ENCODE assay signal across 9 mouse cellular contexts in genomic region chr19:10184096-10184495, GRCm38 (mm10). TPM values are rescaled to one million over a fixed set of nuclear protein-coding genes. Genes with fewer than 3 reads are reported as not detected.
DNase-seq lines count a peak whose midpoint lies in the region; ATAC-seq and TF ChIP-seq lines count a peak whose summit lies in the region.
"Had no signal": no experiment of that assay in that cellular context is flagged by ENCODE, and none has a peak within 500 bp of the region (broad histone marks: within the 10 kb centered on the region; RNA-seq: fewer than 3 reads in every experiment).

No protein-coding gene starts in this region.

- WGBS in heart, embryonic 11.5 days (ENCODE audit: insufficient replicate concordance), result 21% methylated on average over 12 of the region's 12 CpGs
- WGBS in embryonic facial prominence, embryonic 12.5 days, result 7% methylated on average over 12 of the region's 12 CpGs
- 7% methylated on average over 12 of the region's 12 CpGs for WGBS in kidney, embryonic 15.5 days
- WGBS in stomach, postnatal 0 days, result 6% methylated on average over 12 of the region's 12 CpGs

- H3K9me3 ChIP-seq in heart, embryonic 11.5 days (replicated peaks; ENCODE audit: control insufficient read depth, low read length), result no peaks in the 10 kb centered on the region
- H3K9me3 ChIP-seq in ES-E14 (ENCODE audit: control insufficient read depth, insufficient read depth, low read depth, low read length), result no peaks in the 10 kb centered on the region
- no peaks in the 10 kb centered on the region for H3K9me3 ChIP-seq in embryonic facial prominence, embryonic 12.5 days
- H3K9me3 ChIP-seq in kidney, embryonic 15.5 days (replicated peaks), result no peaks in the 10 kb centered on the region
- no peaks in the 10 kb centered on the region for H3K9me3 ChIP-seq in stomach, postnatal 0 days (ENCODE audit: control insufficient read depth, low read length)

- no peak for ATAC-seq in heart, embryonic 11.5 days (replicated peaks; ENCODE audit: insufficient number of reproducible peaks, low FRiP score, low TSS enrichment)
- ATAC-seq in embryonic facial prominence, embryonic 12.5 days (ENCODE audit: insufficient number of reproducible peaks, insufficient read depth, low FRiP score, low TSS enrichment), result peak; percentile 23; the same call in 1 of the 2 replicates
- peak; percentile 42; the same call in 1 of the 2 replicates for ATAC-seq in kidney, embryonic 15.5 days (replicated peaks; ENCODE audit: low FRiP score)
- ATAC-seq in stomach, postnatal 0 days (ENCODE audit: low FRiP score, low TSS enrichment), result peak; percentile 39

- intact Hi-C loops in heart, postnatal 25 days (cut with DNase I), result loop anchor here (5.0 kb wide), 2 partner anchors 82 to 282 kb away; partner anchors contain the start of gene Fads2

- peaks cover 15% of the 10 kb centered on the region for H3K4me1 ChIP-seq in heart, embryonic 11.5 days (ENCODE audit: control insufficient read depth, insufficient read depth, low read length)
- peaks cover 0 to 12% of the 10 kb centered on the region in 2 experiments; a peak in 2 of 4 replicates for H3K4me1 ChIP-seq in ES-E14 (ENCODE audit: control insufficient read depth in 2 of 2, insufficient read depth in 2 of 2, low read length in 2 of 2, poor library complexity in 1 of 2)
- H3K4me1 ChIP-seq in embryonic facial prominence, embryonic 12.5 days, result peaks cover 29% of the 10 kb centered on the region
- peaks cover 28% of the 10 kb centered on the region for H3K4me1 ChIP-seq in kidney, embryonic 15.5 days
- H3K4me1 ChIP-seq in stomach, postnatal 0 days (replicated peaks; ENCODE audit: control insufficient read depth, insufficient read depth), result peaks cover 2% of the 10 kb centered on the region; the same call in 1 of the 2 replicates

- H3K36me3 ChIP-seq in heart, embryonic 11.5 days (ENCODE audit: control insufficient read depth, insufficient read depth, low read length), result peaks cover 30% of the 10 kb centered on the region
- H3K36me3 ChIP-seq in ES-E14 (ENCODE audit: control insufficient read depth, insufficient read depth, low read length, poor library complexity, severe bottlenecking), result peaks cover 30% of the 10 kb centered on the region
- peaks cover 45% of the 10 kb centered on the region for H3K36me3 ChIP-seq in embryonic facial prominence, embryonic 12.5 days
- peaks cover 42% of the 10 kb centered on the region for H3K36me3 ChIP-seq in kidney, embryonic 15.5 days
- peaks cover 19% of the 10 kb centered on the region; the same call in 1 of the 2 replicates for H3K36me3 ChIP-seq in stomach, postnatal 0 days (ENCODE audit: control insufficient read depth, insufficient read depth, low read length)

- no peaks in the 10 kb centered on the region for H3K27me3 ChIP-seq in heart, embryonic 11.5 days (ENCODE audit: control insufficient read depth, insufficient read depth, low read length)
- H3K27me3 ChIP-seq in embryonic facial prominence, embryonic 12.5 days, result no peaks in the 10 kb centered on the region
- H3K27me3 ChIP-seq in kidney, embryonic 15.5 days, result no peaks in the 10 kb centered on the region
- H3K27me3 ChIP-seq in stomach, postnatal 0 days (ENCODE audit: control insufficient read depth, insufficient read depth, low read length), result no peaks in the 10 kb centered on the region

- H3K4me3 ChIP-seq in heart, embryonic 11.5 days (ENCODE audit: low read depth, low read length), result peak overlapping the region; percentile 77
- H3K4me3 ChIP-seq in ES-E14 (ENCODE audit: insufficient read depth in 1 of 2, low read depth in 1 of 2, low read length in 2 of 2, poor library complexity in 1 of 2, severe bottlenecking in 1 of 2), result peak overlapping the region; percentile 83 to 90
- peak overlapping the region; percentile 76 for H3K4me3 ChIP-seq in embryonic facial prominence, embryonic 12.5 days
- peak overlapping the region; percentile 80 for H3K4me3 ChIP-seq in kidney, embryonic 15.5 days (replicated peaks)
- H3K4me3 ChIP-seq in stomach, postnatal 0 days (ENCODE audit: low read depth, low read length), result peak overlapping the region; percentile 80

- DNase-seq in heart, postnatal 25 days (ENCODE audit: low spot score), result no peak
- no peak for DNase-seq in ES-E14 (ENCODE audit: low read depth, low spot score)
- DNase-seq in lung, postnatal 14 days, result peak; percentile 38
- DNase-seq in stomach, postnatal 0 days (ENCODE audit: low spot score), result peak; percentile 44
- no peak for DNase-seq in layer of hippocampus, postnatal 36 days

- H3K4me2 ChIP-seq in heart, embryonic 11.5 days, result peak overlapping the region; percentile 80
- peak overlapping the region; percentile 78 for H3K4me2 ChIP-seq in embryonic facial prominence, embryonic 12.5 days (replicated peaks)
- H3K4me2 ChIP-seq in kidney, embryonic 15.5 days, result peak overlapping the region; percentile 76
- H3K4me2 ChIP-seq in stomach, postnatal 0 days (replicated peaks; ENCODE audit: low read depth), result peak overlapping the region; percentile 78

- peak overlapping the region; percentile 80 for H3K27ac ChIP-seq in heart, embryonic 11.5 days (ENCODE audit: low read depth, low read length)
- H3K27ac ChIP-seq in ES-E14 (ENCODE audit: insufficient read depth, low read depth, low read length, poor library complexity, severe bottlenecking), result no peak overlapping the region
- H3K27ac ChIP-seq in embryonic facial prominence, embryonic 12.5 days, result peak overlapping the region; percentile 94
- H3K27ac ChIP-seq in kidney, embryonic 15.5 days, result peak overlapping the region; percentile 96
- H3K27ac ChIP-seq in stomach, postnatal 0 days (replicated peaks), result peak overlapping the region; percentile 92

- peak overlapping the region; percentile 86 for H3K9ac ChIP-seq in heart, embryonic 11.5 days (ENCODE audit: low read depth, low read length)
- H3K9ac ChIP-seq in ES-E14 (ENCODE audit: insufficient read depth, low read depth, low read length, poor library complexity, severe bottlenecking), result peak overlapping the region; percentile 87
- H3K9ac ChIP-seq in embryonic facial prominence, embryonic 12.5 days, result peak overlapping the region; percentile 90
- peak overlapping the region; percentile 89 for H3K9ac ChIP-seq in kidney, embryonic 15.5 days
- H3K9ac ChIP-seq in stomach, postnatal 0 days (ENCODE audit: low read length), result peak overlapping the region; percentile 76

- in situ Hi-C loops in ES-E14 (cut with MboI; ENCODE audit: low sequenced_read_pairs in 2 of 2, unreplicated experiment in 2 of 2), result no loop called here

- TF ChIP-seq EP300 in stomach, postnatal 0 days (optimal IDR thresholded peaks at IDR 0.05), result no peak

- TF ChIP-seq CTCF in stomach, postnatal 0 days (IDR thresholded peaks at IDR 0.05; ENCODE audit: low read depth), result no peak

TF ChIP-seq in ES-E14, 5 proteins besides CTCF, POLR2A, EP300 and RAD21:
- TF ChIP-seq ZC3H11A (IDR thresholded peaks at IDR 0.05; ENCODE audit: borderline replicate concordance, low read depth, low read length) (no peak), MAFK (IDR thresholded peaks at IDR 0.05; ENCODE audit: insufficient read depth, low read depth, low read length) (no peak), CHD2 (IDR thresholded peaks at IDR 0.05; ENCODE audit: low read depth, low read length) (no peak), ZNF384 (IDR thresholded peaks at IDR 0.05; ENCODE audit: low read depth, low read length) (no peak), HCFC1 (IDR thresholded peaks at IDR 0.05; ENCODE audit: borderline replicate concordance, insufficient read depth, low read length) (no peak)
TF ChIP-seq in ES-E14: peak in this region for 0.

RNA-seq across cellular contexts. Expression of gene Fads1, which starts 1.4 kb away (rescaled TPM):
- polyA plus RNA-seq in heart, embryonic 11.5 days (2014; fragmentation: Nextera tagmentation; extraction: Ambion mirVana), result 64.6 and 65.8 TPM in 2 replicates
- 10 to 100 TPM; 20.2 to 23.7 TPM for total RNA-seq in heart, postnatal 25 days (2021)
- 47.4 and 74.0 TPM in 2 replicates for total RNA-seq in ES-E14 (2012; rRNA removed)
- polyA plus RNA-seq in embryonic facial prominence, embryonic 12.5 days (2016; fragmentation: Nextera tagmentation; extraction: Ambion mirVana), result 139 and 144 TPM in 2 replicates
- polyA plus RNA-seq in kidney, embryonic 15.5 days (2015; fragmentation: Nextera tagmentation; extraction: Ambion mirVana), result 95.3 and 108 TPM in 2 replicates
- 36.3 TPM in 2 replicates for polyA plus RNA-seq in stomach, postnatal 0 days (2015; fragmentation: Nextera tagmentation; extraction: Ambion mirVana)
- total RNA-seq in layer of hippocampus, postnatal 36 days (2021), result 100 to 1,000 TPM; 180 to 187 TPM

RNA-seq across cellular contexts. Expression of gene Tmem258, which starts 19.7 kb away (rescaled TPM):
- polyA plus RNA-seq in heart, embryonic 11.5 days (2014; fragmentation: Nextera tagmentation; extraction: Ambion mirVana), result 412 and 418 TPM in 2 replicates
- 100 to 1,000 TPM; 172 to 178 TPM for total RNA-seq in heart, postnatal 25 days (2021)
- total RNA-seq in ES-E14 (2012; rRNA removed), result 440 and 455 TPM in 2 replicates
- polyA plus RNA-seq in embryonic facial prominence, embryonic 12.5 days (2016; fragmentation: Nextera tagmentation; extraction: Ambion mirVana), result 389 and 410 TPM in 2 replicates
- polyA plus RNA-seq in kidney, embryonic 15.5 days (2015; fragmentation: Nextera tagmentation; extraction: Ambion mirVana), result 477 and 511 TPM in 2 replicates
- 330 and 370 TPM in 2 replicates for polyA plus RNA-seq in stomach, postnatal 0 days (2015; fragmentation: Nextera tagmentation; extraction: Ambion mirVana)
- total RNA-seq in layer of hippocampus, postnatal 36 days (2021), result 10 to 100 TPM; 78.7 to 80.1 TPM

RNA-seq across cellular contexts. Expression of gene Fen1, which starts 19.9 kb away (rescaled TPM):
- polyA plus RNA-seq in heart, embryonic 11.5 days (2014; fragmentation: Nextera tagmentation; extraction: Ambion mirVana), result 59.3 and 70.9 TPM in 2 replicates
- 1 to 10 TPM; 4.5 to 4.7 TPM for total RNA-seq in heart, postnatal 25 days (2021)
- 110 and 113 TPM in 2 replicates for total RNA-seq in ES-E14 (2012; rRNA removed)
- polyA plus RNA-seq in embryonic facial prominence, embryonic 12.5 days (2016; fragmentation: Nextera tagmentation; extraction: Ambion mirVana), result 90.1 and 95.5 TPM in 2 replicates
- 109 and 111 TPM in 2 replicates for polyA plus RNA-seq in kidney, embryonic 15.5 days (2015; fragmentation: Nextera tagmentation; extraction: Ambion mirVana)
- polyA plus RNA-seq in stomach, postnatal 0 days (2015; fragmentation: Nextera tagmentation; extraction: Ambion mirVana), result 27.8 and 29.2 TPM in 2 replicates
- 10 to 100 TPM in 1 of 2 experiments, 1 to 10 TPM in 1; 8.8 to 10.1 TPM for total RNA-seq in layer of hippocampus, postnatal 36 days (2021)

RNA-seq across cellular contexts. Expression of gene Myrf, which starts 56.5 kb away (rescaled TPM):
- polyA plus RNA-seq in heart, embryonic 11.5 days (2014; fragmentation: Nextera tagmentation; extraction: Ambion mirVana), result 22.7 and 23.0 TPM in 2 replicates
- total RNA-seq in heart, postnatal 25 days (2021), result 1 to 10 TPM; 4.5 to 6.8 TPM
- total RNA-seq in ES-E14 (2012; rRNA removed), result 35.9 and 58.1 TPM in 2 replicates
- 1.9 and 2.5 TPM in 2 replicates for polyA plus RNA-seq in embryonic facial prominence, embryonic 12.5 days (2016; fragmentation: Nextera tagmentation; extraction: Ambion mirVana)
- 3.3 and 4.2 TPM in 2 replicates for polyA plus RNA-seq in kidney, embryonic 15.5 days (2015; fragmentation: Nextera tagmentation; extraction: Ambion mirVana)
- polyA plus RNA-seq in stomach, postnatal 0 days (2015; fragmentation: Nextera tagmentation; extraction: Ambion mirVana), result 9.6 and 10.7 TPM in 2 replicates
- 10 to 100 TPM; 27.5 to 30.5 TPM for total RNA-seq in layer of hippocampus, postnatal 36 days (2021)
- total RNA-seq: neutrophil, adult 5-6 weeks had no signal

Comparison
In these comparisons a context has a peak if more than half of its experiments do, and no peak if none do; other contexts are left out.
1. DNase-seq: peak in lung, postnatal 14 days (single experiment) and stomach, postnatal 0 days (single experiment); none in heart, postnatal 25 days (single experiment), ES-E14 (single experiment) and layer of hippocampus, postnatal 36 days (0 of 2).
2. Peak in every context shown above with its lines, with median percentiles within 50 percentile points of each other: H3K4me2 ChIP-seq, H3K4me3 ChIP-seq and H3K9ac ChIP-seq.